Mouse (Mus musculus) neural tube, embryonic 15.5 days (tissue): ENCODE results near the gene Acot7. TPM values are rescaled to one million over a fixed set of nuclear protein-coding genes. Genes with fewer than 3 reads are reported as not detected.
A peak's percentile ranks its signal among the peaks of the same experiment; 100 is the strongest.

ENCODE experiments used
- ATAC-seq: fragments of 200-750 bp; cut with Nextera tagmentation; 2 replicates; pipeline ENCODE4 v1.8.0; 2017; ENCODE audit warnings: mild to moderate bottlenecking, moderate TSS enrichment, moderate library complexity; ENCODE audit not compliant: low FRiP score
- H3K27ac ChIP-seq: fragments of 300-500 bp; sonication (generic); replicated peaks from 2 replicates; pipeline ENCODE4 v1.5.1; 2015; ENCODE audit warnings: mild to moderate bottlenecking, inconsistent platforms
- H3K27me3 ChIP-seq: fragments of 300-500 bp; sonication (generic); replicated peaks from 2 replicates; pipeline ENCODE4 v1.6.1; 2015; ENCODE audit warnings: inconsistent platforms
- H3K36me3 ChIP-seq: fragments of 300-500 bp; sonication (generic); 2 replicates; pipeline ENCODE4 v1.6.1; 2015; ENCODE audit warnings: inconsistent platforms
- H3K4me1 ChIP-seq: fragments of 300-500 bp; sonication (generic); 2 replicates; pipeline ENCODE4 v1.6.1; 2015; ENCODE audit warnings: inconsistent platforms
- H3K4me2 ChIP-seq: fragments of 300-500 bp; sonication (generic); 2 replicates; pipeline ENCODE4 v1.6.1; 2015; ENCODE audit warnings: inconsistent platforms, mild to moderate bottlenecking, moderate library complexity
- H3K4me3 ChIP-seq: fragments of 300-500 bp; sonication (generic); replicated peaks from 2 replicates; pipeline ENCODE4 v1.5.1; 2015; ENCODE audit warnings: mild to moderate bottlenecking, inconsistent platforms
- H3K9ac ChIP-seq: fragments of 300-500 bp; sonication (generic); replicated peaks from 2 replicates; pipeline ENCODE4 v1.6.1; 2015; ENCODE audit warnings: mild to moderate bottlenecking, inconsistent platforms
- H3K9me3 ChIP-seq: fragments of 300-500 bp; sonication (generic); replicated peaks from 2 replicates; pipeline ENCODE4 v1.6.1; 2016; ENCODE audit warnings: inconsistent platforms
- WGBS: fragments of 180-500 bp; shearing (Covaris S2); methylation state at CpG from one replicate; pipeline ENCODE4 v1.1.7; 2015; ENCODE audit warnings: mixed read lengths; 5-methylcytosine and 5-hydroxymethylcytosine counted together
- polyA plus RNA-seq: library from polyadenylated mRNA; unstranded; fragments of >200 nt; fragmentation: Nextera tagmentation; extraction: Ambion mirVana; gene quantifications from 2 replicates; pipeline ENCODE4 v1.2.1, GENCODE M21; 2015

Gene Acot7
- polyA plus RNA-seq, 1 experiment from 2014 or later = 456 TPM

GRCm38 (mm10) chr4:152197545-152197944 is 19.6 kb downstream of the Acot7 start:
- Histone ChIP-seq H3K9ac (no peak overlapping the region), H3K9me3 (no peaks in the 10 kb centered on the region), H3K4me3 (no peak overlapping the region), H3K27ac (no peak overlapping the region), H3K4me2 (no peak overlapping the region), H3K27me3 (no peaks in the 10 kb centered on the region), H3K4me1 (peaks cover 17% of the 10 kb centered on the region), H3K36me3 (no peaks in the 10 kb centered on the region)
- WGBS = 86% methylated on average over 5 of the region's 5 CpGs
- no peak for ATAC-seq

- no peak for ATAC-seq
- 85% methylated on average over 1 of the region's 1 CpGs for WGBS
- no peaks in the 10 kb centered on the region for H3K36me3 ChIP-seq
Measured at GRCm38 (mm10) chr4:152199617-152200016, 21.7 kb downstream of the Acot7 start.

GRCm38 (mm10) chr4:152201492-152201891 is 23.6 kb downstream of the Acot7 start:
- 75% methylated on average over 6 of the region's 6 CpGs for WGBS

More at GRCm38 (mm10) chr4:152199617-152200016, 21.7 kb downstream of the Acot7 start:
- Histone ChIP-seq H3K27ac (no peak overlapping the region), H3K9me3 (no peaks in the 10 kb centered on the region), H3K4me1 (peaks cover 16% of the 10 kb centered on the region), H3K4me2 (no peak overlapping the region), H3K9ac (no peak overlapping the region), H3K27me3 (no peaks in the 10 kb centered on the region), H3K4me3 (no peak overlapping the region)

GRCm38 (mm10) chr4:152202418-152202817 is 24.5 kb downstream of the Acot7 start:
- H3K4me2 ChIP-seq = no peak overlapping the region
- H3K9ac ChIP-seq = no peak overlapping the region
- H3K9me3 ChIP-seq = no peaks in the 10 kb centered on the region
- no peak for ATAC-seq
- H3K4me3 ChIP-seq = no peak overlapping the region
- 87% methylated on average over 1 of the region's 1 CpGs for WGBS
- no peak overlapping the region for H3K27ac ChIP-seq
- H3K36me3 ChIP-seq = no peaks in the 10 kb centered on the region
- H3K4me1 ChIP-seq = peaks cover 23% of the 10 kb centered on the region
- H3K27me3 ChIP-seq = no peaks in the 10 kb centered on the region

More at GRCm38 (mm10) chr4:152201492-152201891, 23.6 kb downstream of the Acot7 start:
- Histone ChIP-seq H3K4me3 (no peak overlapping the region), H3K9me3 (no peaks in the 10 kb centered on the region), H3K9ac (no peak overlapping the region), H3K27ac (no peak overlapping the region), H3K4me2 (no peak overlapping the region), H3K36me3 (no peaks in the 10 kb centered on the region), H3K27me3 (no peaks in the 10 kb centered on the region), H3K4me1 (peaks cover 22% of the 10 kb centered on the region)
- no peak for ATAC-seq

- no peaks in the 10 kb centered on the region for H3K27me3 ChIP-seq
- no peak overlapping the region for H3K9ac ChIP-seq
- peaks cover 23% of the 10 kb centered on the region for H3K4me1 ChIP-seq
- no peaks in the 10 kb centered on the region for H3K36me3 ChIP-seq
- no peak overlapping the region for H3K4me3 ChIP-seq
- WGBS = 89% methylated on average over 3 of the region's 3 CpGs
- H3K9me3 ChIP-seq = no peaks in the 10 kb centered on the region
- H3K4me2 ChIP-seq = no peak overlapping the region
- ATAC-seq = no peak
- no peak overlapping the region; the same call in 1 of the 2 replicates for H3K27ac ChIP-seq
Measured at GRCm38 (mm10) chr4:152202905-152203304, 25.0 kb downstream of the Acot7 start.

- Histone ChIP-seq H3K4me2 (no peak overlapping the region), H3K27ac (no peak overlapping the region), H3K27me3 (no peaks in the 10 kb centered on the region), H3K9ac (no peak overlapping the region), H3K9me3 (no peaks in the 10 kb centered on the region), H3K4me1 (peaks cover 25% of the 10 kb centered on the region), H3K4me3 (no peak overlapping the region), H3K36me3 (0 out of 2 replicates have a peak, but pooled peaks cover 4% of the 10 kb centered on the region)
- WGBS = 92% methylated on average over 6 of the region's 6 CpGs
- no peak for ATAC-seq
Measured at GRCm38 (mm10) chr4:152204663-152205062, 26.7 kb downstream of the Acot7 start.

- H3K27ac ChIP-seq = no peak overlapping the region
- H3K9me3 ChIP-seq = no peaks in the 10 kb centered on the region
- no peak overlapping the region for H3K9ac ChIP-seq
- H3K36me3 ChIP-seq = peaks cover 4% of the 10 kb centered on the region; the same call in 1 of the 2 replicates
- peaks cover 23% of the 10 kb centered on the region for H3K4me1 ChIP-seq
- ATAC-seq = no peak
- WGBS = 53% methylated on average over 6 of the region's 6 CpGs
- no peaks in the 10 kb centered on the region for H3K27me3 ChIP-seq
- H3K4me3 ChIP-seq = no peak overlapping the region
- no peak overlapping the region for H3K4me2 ChIP-seq
Measured at GRCm38 (mm10) chr4:152206199-152206598, 28.3 kb downstream of the Acot7 start.

GRCm38 (mm10) chr4:152209623-152210022 is 31.7 kb downstream of the Acot7 start:
- Histone ChIP-seq H3K9me3 (no peaks in the 10 kb centered on the region), H3K27me3 (peaks cover 5% of the 10 kb centered on the region; the same call in 1 of the 2 replicates), H3K4me3 (no peak overlapping the region), H3K27ac (no peak overlapping the region), H3K4me2 (no peak overlapping the region), H3K36me3 (peaks cover 4% of the 10 kb centered on the region; the same call in 1 of the 2 replicates), H3K4me1 (peaks cover 16% of the 10 kb centered on the region; the same call in 1 of the 2 replicates), H3K9ac (no peak overlapping the region)
- 45% methylated on average over 4 of the region's 4 CpGs for WGBS
- ATAC-seq = no peak

- H3K27me3 ChIP-seq = peaks cover 12% of the 10 kb centered on the region; the same call in 1 of the 2 replicates
- H3K4me1 ChIP-seq = peaks cover 10% of the 10 kb centered on the region; the same call in 1 of the 2 replicates
- H3K4me3 ChIP-seq = no peak overlapping the region
- peaks cover 4% of the 10 kb centered on the region; the same call in 1 of the 2 replicates for H3K36me3 ChIP-seq
- H3K4me2 ChIP-seq = no peak overlapping the region
- H3K9ac ChIP-seq = no peak overlapping the region; the same call in 1 of the 2 replicates
- WGBS = 65% methylated on average over 6 of the region's 6 CpGs
- H3K9me3 ChIP-seq = no peaks in the 10 kb centered on the region
- no peak for ATAC-seq
- no peak overlapping the region for H3K27ac ChIP-seq
Measured at GRCm38 (mm10) chr4:152212091-152212505, 34.2 kb downstream of the Acot7 start.

- Histone ChIP-seq H3K4me1 (peaks cover 10% of the 10 kb centered on the region; the same call in 1 of the 2 replicates), H3K27me3 (peaks cover 12% of the 10 kb centered on the region; the same call in 1 of the 2 replicates), H3K4me3 (no peak overlapping the region), H3K4me2 (no peak overlapping the region), H3K27ac (no peak overlapping the region), H3K9ac (no peak overlapping the region), H3K36me3 (peaks cover 4% of the 10 kb centered on the region), H3K9me3 (no peaks in the 10 kb centered on the region)
- WGBS = 43% methylated on average over 5 of the region's 5 CpGs
- ATAC-seq = 0 out of 2 replicates have a peak, but pooled peaks have one; percentile 54
Measured at GRCm38 (mm10) chr4:152212531-152212930, 34.6 kb downstream of the Acot7 start.

- Histone ChIP-seq H3K27me3 (peaks cover 15% of the 10 kb centered on the region; the same call in 1 of the 2 replicates), H3K9ac (no peak overlapping the region), H3K4me3 (no peak overlapping the region), H3K27ac (no peak overlapping the region), H3K4me1 (peaks cover 10% of the 10 kb centered on the region; the same call in 1 of the 2 replicates), H3K36me3 (peaks cover 7% of the 10 kb centered on the region), H3K9me3 (no peaks in the 10 kb centered on the region), H3K4me2 (no peak overlapping the region)
- ATAC-seq = no peak
- WGBS = 71% methylated on average over 11 of the region's 11 CpGs
Measured at GRCm38 (mm10) chr4:152212974-152213373, 35.0 kb downstream of the Acot7 start.

- peak; percentile 74 for ATAC-seq
- H3K27me3 ChIP-seq = peaks cover 22% of the 10 kb centered on the region; the same call in 1 of the 2 replicates
Measured at GRCm38 (mm10) chr4:152213760-152214480, 36.0 kb downstream of the Acot7 start.

More at GRCm38 (mm10) chr4:152213760-152214480, 36.0 kb downstream of the Acot7 start:
- H3K4me1 ChIP-seq = peaks cover 10% of the 10 kb centered on the region; the same call in 1 of the 2 replicates
- H3K4me3 ChIP-seq = no peak overlapping the region
- peaks cover 12% of the 10 kb centered on the region for H3K36me3 ChIP-seq
- no peaks in the 10 kb centered on the region for H3K9me3 ChIP-seq
- H3K9ac ChIP-seq = no peak overlapping the region
- no peak overlapping the region for H3K27ac ChIP-seq
- no peak overlapping the region for H3K4me2 ChIP-seq
- WGBS = 34% methylated on average over 6 of the region's 6 CpGs
